ENCODE assay signal across 12 mouse cellular contexts in the genomic region with DNA sequence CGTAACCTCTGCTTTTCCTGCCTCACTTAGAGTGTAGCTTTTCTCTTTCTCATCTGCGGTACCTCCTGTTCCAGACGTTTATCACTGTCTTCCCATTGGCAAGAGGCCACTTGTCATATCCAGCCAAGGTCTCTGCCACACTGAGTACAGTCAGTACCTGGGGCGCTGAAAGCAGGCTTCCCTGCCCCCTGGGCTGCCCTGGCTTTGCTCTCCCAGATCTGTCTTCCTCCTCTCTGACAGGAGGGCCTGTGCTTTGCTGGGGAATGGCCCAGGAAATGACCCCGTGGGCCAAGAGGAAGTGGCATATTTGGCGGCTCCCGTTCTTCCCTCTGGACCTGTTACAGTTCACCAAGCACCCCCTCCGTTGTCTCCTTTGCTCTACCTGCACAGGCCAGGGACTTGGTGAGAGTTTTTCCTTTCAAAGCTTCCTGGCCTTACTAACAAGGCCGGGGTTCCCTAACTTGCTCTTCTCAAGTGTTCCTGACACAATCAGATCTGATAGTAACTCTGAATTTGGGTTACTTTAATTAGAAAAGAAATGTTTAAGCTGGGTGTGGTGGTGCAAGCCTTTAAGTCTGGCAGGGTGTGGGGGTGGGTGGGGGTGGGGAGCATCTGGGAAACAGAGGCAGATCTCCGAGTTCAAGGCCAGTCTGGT. TPM values are rescaled to one million over a fixed set of nuclear protein-coding genes. Genes with fewer than 3 reads are reported as not detected.
DNase-seq lines count a peak whose midpoint lies in the region; ATAC-seq and TF ChIP-seq lines count a peak whose summit lies in the region.
"Had no signal": no experiment of that assay in that cellular context is flagged by ENCODE, and none has a peak within 500 bp of the region (broad histone marks: within the 10 kb centered on the region; RNA-seq: fewer than 3 reads in every experiment).

No protein-coding gene starts in this region.

- intact Hi-C loops in left cerebral cortex, postnatal 36 days (cut with DNase I): no loop called here

- no peak overlapping the region for H3K4me3 ChIP-seq in intestine, embryonic 15.5 days (replicated peaks)
- no peak overlapping the region for H3K4me3 ChIP-seq in intestine, postnatal 0 days (ENCODE audit: low read depth, low read length)
- H3K4me3 ChIP-seq in heart, embryonic 12.5 days: no peak overlapping the region
- H3K4me3 ChIP-seq: megakaryocyte, embryonic 14.5 days had no signal

- no peak overlapping the region for H3K9ac ChIP-seq in intestine, embryonic 15.5 days
- no peak overlapping the region for H3K9ac ChIP-seq in intestine, postnatal 0 days (ENCODE audit: low read depth, low read length)
- H3K9ac ChIP-seq in heart, embryonic 12.5 days: no peak overlapping the region

- DNase-seq in adrenal gland, adult (ENCODE audit: inconsistent age in 2 of 2, low spot score in 1 of 2): peak; percentile 92 to 93
- no peak for DNase-seq in MN1 (ENCODE audit: low spot score)
- DNase-seq in left cerebral cortex, postnatal 36 days (ENCODE audit: low spot score in 2 of 2): no peak
- DNase-seq in left cerebral cortex, adult 9 months (ENCODE audit: low spot score in 2 of 2): no peak
- DNase-seq: cerebellum, adult 2 months had no signal

- peaks cover 4% of the 10 kb centered on the region; the same call in 1 of the 2 replicates for H3K4me1 ChIP-seq in intestine, embryonic 15.5 days (replicated peaks)
- peaks cover 5% of the 10 kb centered on the region; the same call in 1 of the 2 replicates for H3K4me1 ChIP-seq in intestine, postnatal 0 days (replicated peaks; ENCODE audit: control insufficient read depth, insufficient read depth, low read length)
- H3K4me1 ChIP-seq in heart, embryonic 12.5 days (replicated peaks): peaks cover 15% of the 10 kb centered on the region
- H3K4me1 ChIP-seq: megakaryocyte, embryonic 14.5 days had no signal

- H3K27ac ChIP-seq in intestine, embryonic 15.5 days: no peak overlapping the region
- H3K27ac ChIP-seq in intestine, postnatal 0 days (ENCODE audit: low read depth, low read length): no peak overlapping the region
- H3K27ac ChIP-seq in heart, embryonic 12.5 days (ENCODE audit: poor library complexity, severe bottlenecking): no peak overlapping the region

- H3K4me2 ChIP-seq in intestine, embryonic 15.5 days (replicated peaks): no peak overlapping the region
- no peak overlapping the region for H3K4me2 ChIP-seq in intestine, postnatal 0 days (replicated peaks; ENCODE audit: low read depth)
- no peak overlapping the region for H3K4me2 ChIP-seq in heart, embryonic 12.5 days

- H3K9me3 ChIP-seq in intestine, embryonic 15.5 days: no peaks in the 10 kb centered on the region
- no peaks in the 10 kb centered on the region for H3K9me3 ChIP-seq in intestine, postnatal 0 days (ENCODE audit: control insufficient read depth)
- no peaks in the 10 kb centered on the region for H3K9me3 ChIP-seq in heart, embryonic 12.5 days (replicated peaks)
- H3K9me3 ChIP-seq: G1E had no signal

- H3K27me3 ChIP-seq in intestine, embryonic 15.5 days (replicated peaks): no peaks in the 10 kb centered on the region
- H3K27me3 ChIP-seq in intestine, postnatal 0 days (replicated peaks; ENCODE audit: control insufficient read depth, insufficient read depth, low read length): no peaks in the 10 kb centered on the region
- no peaks in the 10 kb centered on the region for H3K27me3 ChIP-seq in heart, embryonic 12.5 days (replicated peaks)
- H3K27me3 ChIP-seq: megakaryocyte, embryonic 14.5 days had no signal

- 0 out of 2 replicates have a peak, but pooled peaks have one; percentile 39 for ATAC-seq in intestine, embryonic 15.5 days
- no peak for ATAC-seq in intestine, postnatal 0 days
- peak; percentile 29; the same call in 1 of the 2 replicates for ATAC-seq in heart, embryonic 12.5 days (ENCODE audit: insufficient number of reproducible peaks, low FRiP score)
- ATAC-seq in megakaryocyte progenitor cell, adult 5-6 weeks (replicated peaks; ENCODE audit: poor library complexity): peak; percentile 82

- H3K36me3 ChIP-seq in intestine, embryonic 15.5 days: no peaks in the 10 kb centered on the region
- H3K36me3 ChIP-seq in intestine, postnatal 0 days (ENCODE audit: control insufficient read depth, insufficient read depth): no peaks in the 10 kb centered on the region
- H3K36me3 ChIP-seq in heart, embryonic 12.5 days: no peaks in the 10 kb centered on the region
- H3K36me3 ChIP-seq: G1E had no signal

- 41% methylated on average over 10 of the region's 10 CpGs for WGBS in intestine, embryonic 15.5 days
- 47% methylated on average over 10 of the region's 10 CpGs for WGBS in intestine, postnatal 0 days
- 30% methylated on average over 10 of the region's 10 CpGs for WGBS in heart, embryonic 12.5 days

- TF ChIP-seq CTCF in intestine, postnatal 0 days (IDR thresholded peaks at IDR 0.05; ENCODE audit: low read depth): no peak

RNA-seq across cellular contexts. Expression of a gene that starts 9.3 kb away (rescaled TPM):
- polyA plus RNA-seq in intestine, embryonic 15.5 days (2015; fragmentation: Nextera tagmentation; extraction: Ambion mirVana): 0.65 and 0.91 TPM in 2 replicates
- 0.09 TPM in 1 of 2 replicates, not detected in the other for polyA plus RNA-seq in intestine, postnatal 0 days (2015; fragmentation: Nextera tagmentation; extraction: Ambion mirVana)
- polyA plus RNA-seq in heart, embryonic 12.5 days (2016; fragmentation: Nextera tagmentation; extraction: Ambion mirVana): not detected in 2 replicates
- not detected in 2 replicates for total RNA-seq in megakaryocyte progenitor cell, adult 5-6 weeks (2015)
- total RNA-seq in megakaryocyte progenitor cell, adult 5-6 weeks (2017): not detected in 2 replicates
- under 1 TPM in 1 of 2 experiments, not detected in 1; 0.09 TPM for total RNA-seq in left cerebral cortex, postnatal 36 days (2021)
- polyA plus RNA-seq: forebrain, embryonic 11.5 days; G1E had no signal

Comparison
In these comparisons a context has a peak if more than half of its experiments do, and no peak if none do; other contexts are left out.
1. DNase-seq: peak in adrenal gland, adult (2 of 2); none in MN1 (single experiment), left cerebral cortex, postnatal 36 days (0 of 2) and left cerebral cortex, adult 9 months (0 of 2).